Mouse (Mus musculus) MEL (cell line): Measurements from ENCODE around the gene Tec. TPM values are rescaled to one million over a fixed set of nuclear protein-coding genes. Genes with fewer than 3 reads are reported as not detected.

ENCODE experiments used
- DNase-seq: peaks from one replicate; pipeline ENCODE4 v3.0.0; 2011; ENCODE audit warnings: low read depth, low spot score
- H3K27ac ChIP-seq: 2 replicates; pipeline ENCODE4 v1.5.1; 2012; ENCODE audit warnings: low read depth, mild to moderate bottlenecking, control low read depth, low read length, moderate library complexity; ENCODE audit not compliant: control insufficient read depth
- H3K27me3 ChIP-seq, 2 experiments: fragments of 150-350 bp in 1 of 2; sonication (generic) in 1 of 2; 2 replicates each; pipeline ENCODE4 v1.6.1; 2012; ENCODE audit warnings: low read length in 2 of 2, mild to moderate bottlenecking in 2 of 2, improper control_type of control experiment in 1 of 2, moderate library complexity in 1 of 2; ENCODE audit not compliant: insufficient read depth in 2 of 2, control insufficient read depth in 1 of 2
- H3K36me3 ChIP-seq, 2 experiments: 2 replicates each; pipeline ENCODE4 v1.6.1; 2012 to 2014; ENCODE audit warnings: low read length in 2 of 2, improper control_type of control experiment in 1 of 2, inconsistent platforms in 1 of 2, mild to moderate bottlenecking in 1 of 2; ENCODE audit not compliant: insufficient read depth in 2 of 2, control insufficient read depth in 1 of 2
- H3K4me1 ChIP-seq, 2 experiments: fragments of 150-350 bp in 1 of 2; sonication (generic) in 1 of 2; 2 replicates each; pipeline ENCODE4 v1.6.1; 2012; ENCODE audit warnings: low read length in 2 of 2, improper control_type of control experiment in 1 of 2, mild to moderate bottlenecking in 1 of 2; ENCODE audit not compliant: insufficient read depth in 2 of 2, control insufficient read depth in 1 of 2
- H3K4me3 ChIP-seq, 2 experiments: fragments of 150-350 bp in 1 of 2; sonication (generic) in 1 of 2; 2 replicates each; pipeline ENCODE4 v1.5.1; 2012; ENCODE audit warnings: low read depth in 2 of 2, low read length in 2 of 2, mild to moderate bottlenecking in 2 of 2, moderate library complexity in 2 of 2, control low read depth in 1 of 2, improper control_type of control experiment in 1 of 2; ENCODE audit not compliant: control insufficient read depth in 1 of 2, insufficient read depth in 1 of 2
- H3K79me2 ChIP-seq: 2 replicates; pipeline ENCODE4 v1.6.1; 2012; ENCODE audit warnings: mild to moderate bottlenecking, low read length, moderate library complexity; ENCODE audit not compliant: control insufficient read depth, poor library complexity, insufficient read depth
- H3K9ac ChIP-seq: 2 replicates; pipeline ENCODE4 v1.6.1; 2012; ENCODE audit warnings: low read depth, mild to moderate bottlenecking, control low read depth, low read length, moderate library complexity; ENCODE audit not compliant: control insufficient read depth, poor library complexity, severe bottlenecking
- H3K9me3 ChIP-seq: fragments of 150-350 bp; sonication (generic); replicated peaks from 2 replicates; pipeline ENCODE4 v1.6.1; 2012; ENCODE audit warnings: mild to moderate bottlenecking, low read length, improper control_type of control experiment, moderate library complexity; ENCODE audit not compliant: insufficient read depth
- CHD1 ChIP-seq: IDR thresholded peaks from 2 replicates; pipeline ENCODE4 v1.6.1; 2012; ENCODE audit warnings: low read depth, mild to moderate bottlenecking, inconsistent platforms, low read length, improper control_type of control experiment
- CTCF ChIP-seq, 3 experiments: IDR thresholded peaks in 2 of 3; conservative IDR thresholded peaks in 1 of 3; 2 replicates each; pipeline ENCODE4 v1.5.1; 2011 to 2012; ENCODE audit warnings: low read length in 3 of 3, low read depth in 2 of 3, mild to moderate bottlenecking in 2 of 3, improper control_type of control experiment in 1 of 3, inconsistent platforms in 1 of 3, mixed read lengths in 1 of 3, moderate library complexity in 1 of 3; ENCODE audit not compliant: control insufficient read depth in 1 of 3, insufficient read depth in 1 of 3, poor library complexity in 1 of 3, severe bottlenecking in 1 of 3
- ETS1 ChIP-seq: IDR thresholded peaks from 2 replicates; pipeline ENCODE4 v1.6.1; 2012; ENCODE audit warnings: low read depth, mild to moderate bottlenecking, inconsistent platforms, low read length, improper control_type of control experiment, moderate library complexity
- JUND ChIP-seq: IDR thresholded peaks from 2 replicates; pipeline ENCODE4 v1.6.1; 2011; ENCODE audit warnings: low read depth, mild to moderate bottlenecking, improper control_type of control experiment, low read length
- MAZ ChIP-seq: IDR thresholded peaks from 2 replicates; pipeline ENCODE4 v1.6.1; 2012; ENCODE audit warnings: low read depth, mild to moderate bottlenecking, inconsistent platforms, low read length, improper control_type of control experiment
- MEF2A ChIP-seq: IDR thresholded peaks from 2 replicates; pipeline ENCODE4 v1.6.1; 2014; ENCODE audit warnings: low read depth, mild to moderate bottlenecking, inconsistent platforms, low read length, improper control_type of control experiment; ENCODE audit not compliant: poor library complexity, insufficient replicate concordance, severe bottlenecking; ENCODE audit errors: extremely low read depth
- MYC ChIP-seq: IDR thresholded peaks from 2 replicates; pipeline ENCODE4 v1.6.1; 2011; ENCODE audit warnings: low read depth, mild to moderate bottlenecking, low read length, improper control_type of control experiment, moderate library complexity
- NELFE ChIP-seq: IDR thresholded peaks from 2 replicates; pipeline ENCODE4 v1.6.1; 2011; ENCODE audit warnings: low read depth, low read length, improper control_type of control experiment
- RCOR1 ChIP-seq: IDR thresholded peaks from 2 replicates; pipeline ENCODE4 v1.6.1; 2012; ENCODE audit warnings: low read depth, mild to moderate bottlenecking, inconsistent platforms, low read length, improper control_type of control experiment
- USF1 ChIP-seq: IDR thresholded peaks from 2 replicates; pipeline ENCODE4 v1.6.1; 2014; ENCODE audit warnings: low read depth, mild to moderate bottlenecking, inconsistent platforms, low read length, improper control_type of control experiment, moderate library complexity
- ZKSCAN1 ChIP-seq: IDR thresholded peaks from 2 replicates; pipeline ENCODE4 v1.6.1; 2012; ENCODE audit warnings: low read depth, mild to moderate bottlenecking, inconsistent platforms, low read length, improper control_type of control experiment, moderate library complexity
- ZNF384 ChIP-seq: IDR thresholded peaks from 2 replicates; pipeline ENCODE4 v1.6.1; 2012; ENCODE audit warnings: low read depth, mild to moderate bottlenecking, inconsistent platforms, low read length, improper control_type of control experiment
- polyA plus RNA-seq, 2 experiments: library from polyadenylated mRNA; stranded (reverse) in 1 of 2; unstranded in 1 of 2; fragments of >175 nt in 1 of 2; fragments of >200 nt in 1 of 2; gene quantifications; 2 replicates each; pipeline versions ENCODE4 v1.2.1 to v1.2.4; 2012; ENCODE audit warnings: low replicate concordance in 2 of 2, low read depth in 1 of 2; ENCODE audit not compliant: insufficient read length in 2 of 2, insufficient read depth in 1 of 2, missing spikeins in 1 of 2
- total RNA-seq: library from RNA; depleted of rRNA; stranded (reverse); fragments of 300-350 nt; gene quantifications from 2 replicates; pipeline ENCODE4 v1.2.3, GENCODE M21; 2012

The Tec gene
- total and polyA plus RNA-seq, 3 experiments = 44.8 to 61.1 TPM; not detected in 1

DNA sequence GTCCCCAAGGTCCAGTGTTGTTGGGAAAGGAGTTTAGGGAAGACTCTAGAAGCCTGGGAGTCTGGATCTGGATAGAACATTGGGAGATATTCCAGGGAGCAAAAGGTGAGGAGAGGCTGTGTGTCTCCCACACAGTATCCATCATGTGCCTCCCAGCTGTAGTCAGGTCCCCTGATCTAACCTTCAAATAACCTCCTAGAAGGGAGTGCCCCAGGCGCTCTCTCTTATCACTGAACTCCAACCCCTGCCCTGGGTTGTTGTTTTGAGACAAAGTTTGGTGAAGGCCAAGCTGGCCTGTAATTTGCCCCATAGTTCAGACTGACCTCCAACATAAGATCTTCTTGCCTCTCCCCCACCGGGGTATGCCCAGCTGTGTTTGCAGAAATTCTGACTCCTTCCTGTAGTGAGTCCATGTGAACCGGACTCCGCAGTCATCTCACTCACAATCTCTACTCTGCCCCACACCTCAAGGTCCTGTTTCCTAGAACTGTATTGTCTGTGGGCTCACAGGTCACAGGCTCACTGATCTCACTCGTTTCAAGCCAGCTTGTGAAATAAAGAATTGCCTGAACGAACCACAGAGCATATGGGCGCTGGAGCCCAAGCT is 119.5 kb downstream of the Tec start:
- no peak overlapping the region for H3K4me3 ChIP-seq

DNA sequence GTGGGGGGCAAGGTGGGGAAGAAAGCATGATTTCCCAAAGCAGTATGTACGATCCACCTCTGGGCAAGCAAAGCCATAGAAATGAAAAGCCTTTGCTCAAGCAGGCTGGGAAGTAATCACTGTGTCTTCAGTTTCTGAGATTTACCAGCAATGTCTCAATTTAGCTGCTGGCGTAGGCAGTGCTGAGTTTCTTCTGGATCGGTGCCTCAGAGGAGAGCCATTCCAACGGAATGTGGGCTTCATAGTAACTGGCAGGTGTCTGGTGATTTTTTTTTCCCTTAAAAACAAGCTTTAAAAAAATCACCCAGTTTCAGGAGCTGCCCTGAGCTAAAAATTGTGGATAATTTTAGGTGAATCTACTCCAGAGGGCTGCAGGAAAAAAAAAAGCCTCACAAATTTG is 120.9 kb downstream of the Tec start:
- Histone ChIP-seq H3K4me3 (no peak overlapping the region), H3K9ac (no peak overlapping the region), H3K9me3 (no peaks in the 10 kb centered on the region), H3K4me1 (0 out of 4 replicates have a peak, but pooled peaks cover 0 to 2% of the 10 kb centered on the region in 2 experiments), H3K36me3 (no peaks in the 10 kb centered on the region), H3K79me2 (no peaks in the 10 kb centered on the region), H3K27ac (no peak overlapping the region), H3K27me3 (no peaks in the 10 kb centered on the region)
- no peak for TF ChIP-seq ZKSCAN1
- no peak for DNase-seq

More for the DNA sequence above, 119.5 kb downstream of the Tec start:
- Histone ChIP-seq H3K9me3 (no peaks in the 10 kb centered on the region), H3K79me2 (no peaks in the 10 kb centered on the region), H3K27me3 (no peaks in the 10 kb centered on the region), H3K27ac (no peak overlapping the region), H3K4me1 (peaks cover 0 to 2% of the 10 kb centered on the region in 2 experiments; a peak in 1 of 4 replicates), H3K36me3 (0 out of 4 replicates have a peak, but pooled peaks cover 0 to under 1% of the 10 kb centered on the region in 2 experiments), H3K9ac (no peak overlapping the region)
- TF ChIP-seq CTCF (IDR thresholded peaks at IDR 0.05 in 2 of 3, conservative IDR thresholded peaks at IDR 0.05 in 1 of 3; ENCODE audit: control insufficient read depth in 1 of 3, insufficient read depth in 1 of 3, low read depth in 2 of 3, low read length in 3 of 3, poor library complexity in 1 of 3, severe bottlenecking in 1 of 3) (no peak), CHD1 (no peak), NELFE (no peak), USF1 (no peak), ETS1 (no peak), ZNF384 (no peak), JUND (no peak), RCOR1 (no peak), MAZ (no peak)
- no peak for DNase-seq

DNA sequence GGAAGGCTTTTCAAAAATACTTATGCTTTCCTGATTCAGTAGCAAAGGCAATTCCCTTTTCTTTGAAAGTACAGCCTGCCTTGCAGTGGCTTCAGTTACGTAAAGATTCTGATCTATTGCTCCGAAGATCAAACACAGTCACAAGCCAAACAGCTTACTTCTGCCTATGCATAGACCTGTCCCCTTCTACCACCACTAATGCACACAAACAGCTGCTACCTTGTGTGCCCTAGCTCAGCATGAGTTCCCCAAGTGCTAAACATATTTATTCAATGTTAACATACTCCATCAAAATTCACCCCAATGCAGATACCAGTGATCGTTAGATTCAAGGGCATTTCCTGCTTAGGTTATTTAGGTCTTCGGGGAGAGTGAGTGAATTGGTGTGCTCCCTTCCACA is 121.8 kb downstream of the Tec start:
- DNase-seq = no peak
- TF ChIP-seq MYC = no peak
- TF ChIP-seq MEF2A = no peak
- TF ChIP-seq, all 39 proteins: peak for 0

More for the DNA sequence above, 121.8 kb downstream of the Tec start:
- H3K9ac ChIP-seq = no peak overlapping the region
- 0 out of 4 replicates have a peak, but pooled peaks cover 0 to 2% of the 10 kb centered on the region in 2 experiments for H3K4me1 ChIP-seq
- no peaks in the 10 kb centered on the region for H3K9me3 ChIP-seq
- H3K79me2 ChIP-seq = no peaks in the 10 kb centered on the region
- no peak overlapping the region for H3K4me3 ChIP-seq
- no peaks in the 10 kb centered on the region for H3K27me3 ChIP-seq
- H3K27ac ChIP-seq = no peak overlapping the region
- H3K36me3 ChIP-seq = no peaks in the 10 kb centered on the region
